Mouse (Mus musculus) CD8-positive naive resting alpha-beta T cell, adult 2 months (primary cell): ENCODE data around the gene Arhgef6.

Source experiments
- DNase-seq, 2 experiments: peaks; one replicate each; pipeline ENCODE4 v3.0.0; 2022; ENCODE audit warnings: low read depth in 2 of 2, low spot score in 2 of 2

Gene Arhgef6

GRCm38 (mm10) chrX:57338371-57339211 is at the start of gene Arhgef6:
TSS of gene Arhgef6 (minus strand) at chrX:57338729.
- peak; percentile 13 to 23 for DNase-seq

- no peak for DNase-seq
Measured at GRCm38 (mm10) chrX:57380915-57381314, 42.4 kb upstream of the Arhgef6 start.

GRCm38 (mm10) chrX:57378579-57378978 is 40.0 kb upstream of the Arhgef6 start:
- no peak for DNase-seq

- DNase-seq: no peak
Measured at GRCm38 (mm10) chrX:57377096-57377495, 38.6 kb upstream of the Arhgef6 start.

GRCm38 (mm10) chrX:57374029-57374428 is 35.5 kb upstream of the Arhgef6 start:
- DNase-seq: no peak

- DNase-seq: no peak
Measured at GRCm38 (mm10) chrX:57373543-57373942, 35.0 kb upstream of the Arhgef6 start.

- DNase-seq: no peak
Measured at GRCm38 (mm10) chrX:57372965-57373364, 34.4 kb upstream of the Arhgef6 start.

- no peak for DNase-seq
Measured at GRCm38 (mm10) chrX:57364891-57365569, 26.5 kb upstream of the Arhgef6 start.

- no peak for DNase-seq
Measured at GRCm38 (mm10) chrX:57359316-57359715, 20.8 kb upstream of the Arhgef6 start.

- no peak for DNase-seq
Measured at GRCm38 (mm10) chrX:57339220-57339619, 691 bp upstream of the Arhgef6 start.

GRCm38 (mm10) chrX:57337582-57337981 is 947 bp downstream of the Arhgef6 start:
- no peak for DNase-seq

GRCm38 (mm10) chrX:57336958-57337357 is 1.6 kb downstream of the Arhgef6 start:
- DNase-seq: peak in 1 of 2 experiments; percentile 8

GRCm38 (mm10) chrX:57335313-57335712 is 3.2 kb downstream of the Arhgef6 start:
- no peak for DNase-seq

- no peak for DNase-seq
Measured at GRCm38 (mm10) chrX:57327668-57328338, 10.7 kb downstream of the Arhgef6 start.

GRCm38 (mm10) chrX:57326487-57327221 is 11.9 kb downstream of the Arhgef6 start:
- peak in 1 of 2 experiments; percentile 16 for DNase-seq

GRCm38 (mm10) chrX:57325861-57326461 is 12.6 kb downstream of the Arhgef6 start:
- DNase-seq: no peak

- no peak for DNase-seq
Measured at GRCm38 (mm10) chrX:57324891-57325290, 13.6 kb downstream of the Arhgef6 start.

- no peak for DNase-seq
Measured at GRCm38 (mm10) chrX:57312066-57312465, 26.5 kb downstream of the Arhgef6 start.

GRCm38 (mm10) chrX:57309993-57310392 is 28.5 kb downstream of the Arhgef6 start:
- DNase-seq: no peak

- DNase-seq: no peak
Measured at GRCm38 (mm10) chrX:57306747-57307146, 31.8 kb downstream of the Arhgef6 start.
